Mouse (Mus musculus): ENCODE measurements at regions not wholly inside any gene's neighbourhood (a gene's known extent, or its start where the extent isn't known, plus 50 kb on each side); places are given as distances from the start of the nearest gene placed in this dataset.

DNA sequence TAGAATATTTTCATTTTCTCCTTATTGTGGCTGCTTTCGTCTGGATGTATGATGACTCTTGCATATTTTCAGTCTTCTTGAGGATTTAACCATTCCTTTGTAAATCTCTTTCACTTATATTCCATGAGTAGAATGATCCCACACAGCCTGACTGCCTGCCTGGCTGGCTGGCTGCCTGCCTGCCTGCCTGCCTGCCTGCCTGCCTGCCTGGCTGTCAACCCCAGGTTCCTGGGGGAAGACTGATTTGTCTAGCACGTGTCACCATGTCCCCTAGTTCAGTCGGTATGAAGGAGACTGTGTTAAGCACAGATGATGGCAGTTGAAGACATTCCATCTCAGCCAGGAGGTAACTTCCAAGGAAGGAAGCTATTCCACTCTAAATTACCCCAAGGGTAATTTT lies 370.8 kb downstream of the Nkx6-1 start:
- DNase-seq (ENCODE audit: low read depth), result no peak

GRCm38 (mm10) chr5:101288358-101288757 lies 376.4 kb downstream of the Nkx6-1 start:
- peak; percentile 73 for DNase-seq (ENCODE audit: low read depth)

- peak; percentile 71 for DNase-seq (ENCODE audit: low read depth)
Observed at GRCm38 (mm10) chr5:101285941-101286340, 378.9 kb downstream of the Nkx6-1 start.

- DNase-seq (ENCODE audit: low read depth), result no peak
Observed at GRCm38 (mm10) chr5:101250474-101250873, 405.0 kb downstream of the Gpat3 start.

DNA sequence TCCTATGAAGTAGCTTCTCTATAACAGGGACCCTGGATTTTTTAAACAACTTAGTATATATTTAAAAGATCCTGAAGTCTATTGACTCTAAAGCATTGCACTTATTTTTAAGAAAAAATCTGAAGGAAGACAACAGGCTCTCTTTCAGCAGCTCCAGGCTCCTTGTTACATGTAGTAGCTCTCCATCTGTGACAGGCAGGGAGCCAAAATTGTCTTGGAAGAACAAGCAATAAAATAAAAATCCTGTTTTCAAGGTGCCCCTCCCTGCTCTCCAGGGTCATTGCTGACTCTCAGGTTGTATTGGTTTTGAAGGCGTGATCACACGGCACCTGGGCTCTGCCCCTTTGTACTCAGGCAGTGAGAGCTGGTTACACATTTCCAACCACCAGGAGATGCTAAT lies 397.1 kb downstream of the Gpat3 start:
- no peak for DNase-seq (ENCODE audit: low read depth)

GRCm38 (mm10) chr5:101239298-101240118 lies 394.0 kb downstream of the Gpat3 start:
- DNase-seq (ENCODE audit: low read depth), result no peak

GRCm38 (mm10) chr5:101236163-101236693 lies 390.7 kb downstream of the Gpat3 start:
- no peak for DNase-seq (ENCODE audit: low read depth)

- DNase-seq (ENCODE audit: low read depth), result no peak
Observed at GRCm38 (mm10) chr5:101222390-101222789, 376.9 kb downstream of the Gpat3 start.

- peak; percentile 22 for DNase-seq (ENCODE audit: low read depth)
Observed at GRCm38 (mm10) chr5:101218082-101218481, 372.6 kb downstream of the Gpat3 start.

DNA sequence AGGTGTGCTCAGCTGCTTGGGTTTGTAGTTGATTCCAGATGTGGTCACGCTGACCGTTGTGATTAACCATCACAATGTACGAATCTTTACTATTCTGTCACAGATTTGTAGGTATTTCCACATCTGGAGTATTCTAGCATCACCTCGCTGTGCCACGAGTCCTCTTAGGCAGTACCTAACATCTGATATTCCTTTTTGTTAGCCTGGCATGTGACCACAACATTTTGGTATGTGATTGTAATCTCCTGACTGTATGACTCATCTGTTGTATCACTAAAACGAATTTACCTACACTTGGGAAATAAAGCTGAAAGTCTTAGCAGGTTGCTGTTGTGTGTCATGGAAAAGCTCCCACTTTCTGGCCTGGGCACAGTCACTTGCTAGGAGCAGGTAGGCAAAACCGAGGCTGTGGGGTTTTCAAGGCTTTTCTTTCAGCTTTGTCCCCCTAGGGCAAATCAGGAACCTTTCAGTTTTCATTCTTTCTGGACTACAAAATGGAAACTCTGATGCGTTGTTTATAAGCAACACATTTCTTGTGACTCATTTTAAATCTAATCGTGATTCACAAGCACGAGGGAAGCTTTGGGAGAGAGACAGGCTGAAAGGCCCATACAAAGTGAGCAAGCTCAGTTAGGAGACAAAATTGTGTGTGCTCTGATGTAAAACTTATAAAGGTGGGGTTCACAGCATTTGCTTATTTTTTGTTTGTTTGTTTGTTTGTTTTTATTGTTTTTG lies 371.5 kb downstream of the Gpat3 start:
- peak; percentile 90 for DNase-seq (ENCODE audit: low read depth)

DNA sequence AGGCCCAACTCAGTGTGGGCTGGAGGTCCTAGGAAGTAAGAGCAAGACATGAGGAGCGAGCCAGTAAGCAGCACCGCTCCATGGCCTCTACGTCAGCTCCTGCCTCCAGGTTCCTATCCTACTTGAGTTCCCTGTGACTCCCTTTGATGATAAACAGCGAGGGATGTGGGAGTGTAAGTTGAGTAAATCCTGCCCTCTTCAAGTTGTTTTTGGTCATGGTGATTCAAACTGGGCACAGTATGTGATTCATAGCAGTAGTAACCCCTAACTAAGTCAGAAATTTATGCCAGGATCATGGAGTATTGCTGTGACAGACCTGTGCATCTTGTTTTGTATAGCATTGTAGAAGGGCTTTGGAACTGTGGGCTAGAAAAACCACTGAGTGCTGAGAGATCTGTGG lies 366.5 kb downstream of the Gpat3 start:
- DNase-seq (ENCODE audit: low read depth), result no peak

DNA sequence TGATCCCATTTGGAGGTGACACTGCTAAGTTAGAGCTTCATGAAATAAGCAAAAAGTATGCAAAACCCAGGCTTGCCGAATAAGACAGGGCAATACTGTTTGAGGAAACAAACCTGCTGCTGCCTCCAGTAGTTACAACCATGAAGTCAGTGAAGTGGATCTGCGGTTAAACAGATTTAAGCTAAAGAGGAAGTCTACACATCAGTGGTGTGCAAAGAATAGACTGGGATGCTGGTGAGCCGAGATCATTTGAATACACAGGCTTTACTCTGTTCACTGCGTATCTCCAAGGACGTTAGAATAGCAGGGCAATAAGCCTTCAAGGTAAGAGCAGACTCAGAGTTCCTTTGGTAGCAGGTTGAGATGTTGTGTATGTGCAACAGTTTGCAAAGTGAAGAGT lies 362.6 kb downstream of the Gpat3 start:
- no peak for DNase-seq (ENCODE audit: low read depth)

- no peak for DNase-seq (ENCODE audit: low read depth)
Observed at GRCm38 (mm10) chr5:101195501-101195900, 350.0 kb downstream of the Gpat3 start.

- DNase-seq (ENCODE audit: low read depth), result no peak
Observed at GRCm38 (mm10) chr5:101190976-101191375, 345.5 kb downstream of the Gpat3 start.

DNA sequence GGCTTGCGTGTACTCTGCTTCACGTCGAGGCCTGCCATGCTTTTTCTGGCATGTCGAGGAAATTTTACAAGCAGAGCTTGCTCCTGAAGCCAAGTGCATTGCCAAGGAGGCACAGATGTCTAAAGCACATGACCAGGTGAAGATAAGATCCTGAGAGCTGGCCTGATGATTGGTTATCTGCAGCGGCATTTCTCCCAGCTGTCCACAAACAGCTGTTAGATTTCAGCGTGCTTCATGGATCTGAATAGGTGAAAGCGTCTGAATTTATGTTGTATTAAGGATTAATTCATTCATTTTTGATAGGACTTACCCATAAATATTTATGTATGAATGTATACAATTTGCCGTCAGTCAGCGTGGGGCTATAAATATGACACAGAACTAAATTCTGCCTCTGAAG lies 327.7 kb downstream of the Gpat3 start:
- no peak for DNase-seq (ENCODE audit: low read depth)

- DNase-seq (ENCODE audit: low read depth), result no peak
Observed at GRCm38 (mm10) chr5:101172782-101173181, 327.3 kb downstream of the Gpat3 start.

GRCm38 (mm10) chr5:101169074-101169473 lies 323.6 kb downstream of the Gpat3 start:
- no peak for DNase-seq (ENCODE audit: low read depth)

DNA sequence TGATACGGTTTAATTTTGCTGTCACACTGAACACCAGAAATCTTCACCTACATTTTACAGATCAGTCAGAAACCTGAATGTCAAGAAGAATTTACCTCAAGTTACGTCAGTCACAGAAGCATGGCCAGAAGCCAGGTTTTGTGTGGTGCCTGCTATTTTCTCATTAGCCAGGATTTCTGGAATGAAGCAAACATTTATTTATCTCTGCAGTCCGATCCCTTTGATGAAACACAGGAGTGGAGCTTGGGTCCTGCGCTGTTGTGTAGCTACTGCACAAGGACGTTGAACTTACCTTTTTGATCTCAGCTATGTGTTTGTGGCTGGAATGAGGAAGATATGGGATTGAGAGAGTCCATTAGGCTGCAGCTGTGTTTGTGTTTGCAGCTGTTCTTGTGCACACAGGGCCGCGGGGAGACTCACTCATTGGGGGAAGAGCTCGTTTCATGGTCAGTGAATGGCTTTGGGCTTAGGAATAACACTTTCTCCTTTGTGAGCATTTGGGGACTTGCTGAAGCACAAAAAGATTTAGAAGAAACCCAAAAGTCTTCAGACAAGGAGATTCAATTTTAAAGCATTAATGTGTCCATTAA lies 318.2 kb downstream of the Gpat3 start:
- peak; percentile 50 for DNase-seq (ENCODE audit: low read depth)

DNA sequence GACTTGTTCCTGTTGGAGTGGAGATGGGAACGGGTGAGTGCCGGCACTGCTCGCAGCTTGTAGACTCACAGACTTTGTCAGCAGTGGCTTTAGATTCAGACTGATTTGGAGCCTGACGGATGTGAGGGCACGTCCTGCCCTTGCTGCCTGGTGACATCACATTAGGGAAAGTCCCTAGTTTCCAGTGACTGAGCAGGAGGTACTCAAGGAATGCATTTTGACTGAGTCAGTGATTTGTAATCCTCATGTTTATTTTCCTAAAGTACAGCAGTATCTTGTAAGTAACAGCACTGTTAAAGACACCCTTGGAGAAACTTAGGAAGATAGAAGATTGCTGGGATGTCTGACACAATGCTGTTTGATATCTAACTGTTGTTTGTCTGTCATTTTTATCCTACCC lies 317.6 kb downstream of the Gpat3 start:
- DNase-seq (ENCODE audit: low read depth), result peak; percentile 79

GRCm38 (mm10) chr5:101157416-101157815 lies 311.9 kb downstream of the Gpat3 start:
- DNase-seq (ENCODE audit: low read depth), result peak; percentile 33

DNA sequence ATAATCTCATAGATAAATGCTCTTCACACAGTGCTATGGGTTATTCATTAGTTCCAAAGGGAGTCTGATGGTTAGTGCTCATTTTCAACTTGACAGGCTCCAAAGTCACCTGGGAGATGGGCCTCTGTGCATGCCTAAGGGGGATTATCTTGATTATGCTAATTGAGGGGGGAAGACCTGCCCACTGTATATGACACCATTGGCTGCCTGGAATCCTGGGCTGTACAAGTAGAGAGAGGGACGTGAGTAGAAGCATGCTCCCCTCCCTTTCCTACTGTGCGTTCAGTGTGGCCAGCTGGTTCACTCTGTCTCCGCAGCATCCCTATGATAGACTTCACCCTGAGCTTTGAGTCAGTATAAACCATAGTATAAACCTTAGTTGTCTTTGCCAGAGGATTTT lies 300.8 kb downstream of the Gpat3 start:
- DNase-seq (ENCODE audit: low read depth), result no peak

DNA sequence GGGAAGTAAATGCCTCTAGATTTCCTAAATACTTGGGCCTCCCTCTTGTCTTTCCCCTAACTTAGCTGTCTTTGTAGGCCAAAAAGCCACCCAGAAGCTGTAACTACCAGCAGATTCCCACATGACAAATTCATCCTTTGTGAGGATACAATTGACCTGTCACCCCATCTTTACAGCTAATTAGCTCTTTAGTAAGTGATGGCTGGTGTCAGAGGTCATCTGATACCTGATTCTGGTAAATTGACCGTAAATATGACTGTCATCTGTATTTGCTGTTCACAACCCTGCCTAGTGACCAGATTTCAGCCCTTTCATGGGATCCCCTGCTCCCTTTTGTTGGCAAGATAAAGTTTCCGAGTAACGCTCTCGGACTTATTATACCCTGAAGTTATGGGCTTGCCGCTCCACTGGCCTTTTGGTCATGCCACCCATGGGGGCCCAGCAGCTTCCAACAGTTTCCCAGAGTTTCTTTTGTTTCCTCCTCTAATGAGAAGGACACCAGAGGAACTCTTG lies 279.5 kb downstream of the Gpat3 start:
- no peak for DNase-seq (ENCODE audit: low read depth)

GRCm38 (mm10) chr5:101122914-101123313 lies 277.4 kb downstream of the Gpat3 start:
- peak; percentile 52 for DNase-seq (ENCODE audit: low read depth)

All from NIH3T3 (cell line).